Mouse (Mus musculus): ENCODE data around the gene Plcb2. TPM values are rescaled to one million over a fixed set of nuclear protein-coding genes. Genes with fewer than 3 reads are reported as not detected.

Plcb2 gene
- polyA plus RNA-seq, 1 experiment, result 1.1 TPM

DNA sequence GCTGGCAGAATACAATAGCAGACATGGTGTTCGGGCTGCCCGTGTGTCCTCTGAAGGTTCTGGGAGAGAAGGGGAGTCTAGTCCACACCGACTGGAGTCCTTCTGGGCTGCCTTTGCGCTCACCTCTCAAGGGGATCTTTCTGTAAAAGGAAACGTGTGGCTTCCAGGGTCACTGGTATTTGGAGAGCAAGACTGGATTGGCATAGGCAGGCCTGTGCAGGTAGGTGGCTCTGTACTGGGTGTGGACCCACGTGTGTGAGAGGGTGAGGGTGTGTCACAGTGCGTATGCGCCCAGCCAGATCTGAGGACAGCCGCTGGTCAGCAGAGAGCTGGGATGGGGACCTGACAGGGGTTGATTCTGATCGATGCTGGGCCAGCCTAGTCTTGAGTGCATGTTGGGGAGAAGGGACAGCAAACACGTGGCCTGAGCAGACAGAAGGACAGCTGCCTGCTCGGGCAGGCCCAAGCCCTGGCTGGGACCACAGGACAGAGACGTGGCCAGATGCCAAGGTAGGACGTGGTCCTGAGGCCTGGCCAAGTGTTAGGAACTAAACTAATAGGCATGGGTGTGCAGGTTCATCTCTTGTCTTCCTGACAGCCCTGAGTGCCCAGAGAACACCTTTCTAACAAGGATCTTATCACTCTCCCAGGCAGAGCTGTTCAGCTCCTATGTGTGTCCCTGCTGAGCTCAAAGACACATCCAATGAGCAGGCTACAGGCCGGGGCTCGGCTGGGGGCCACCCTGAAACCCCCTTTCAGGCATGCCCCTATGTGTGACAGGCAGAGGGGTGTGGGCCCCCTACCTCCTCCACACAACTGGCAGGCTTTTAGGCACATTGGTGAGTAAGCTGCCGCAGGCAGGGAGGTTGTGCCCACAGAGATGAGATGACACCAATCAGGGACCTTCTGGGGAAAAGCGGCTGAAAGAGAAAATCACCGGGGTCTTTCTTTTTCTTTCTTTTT is 64.2 kb downstream of the Plcb2 start:
- DNase-seq (ENCODE audit: low read depth), result no peak

DNA sequence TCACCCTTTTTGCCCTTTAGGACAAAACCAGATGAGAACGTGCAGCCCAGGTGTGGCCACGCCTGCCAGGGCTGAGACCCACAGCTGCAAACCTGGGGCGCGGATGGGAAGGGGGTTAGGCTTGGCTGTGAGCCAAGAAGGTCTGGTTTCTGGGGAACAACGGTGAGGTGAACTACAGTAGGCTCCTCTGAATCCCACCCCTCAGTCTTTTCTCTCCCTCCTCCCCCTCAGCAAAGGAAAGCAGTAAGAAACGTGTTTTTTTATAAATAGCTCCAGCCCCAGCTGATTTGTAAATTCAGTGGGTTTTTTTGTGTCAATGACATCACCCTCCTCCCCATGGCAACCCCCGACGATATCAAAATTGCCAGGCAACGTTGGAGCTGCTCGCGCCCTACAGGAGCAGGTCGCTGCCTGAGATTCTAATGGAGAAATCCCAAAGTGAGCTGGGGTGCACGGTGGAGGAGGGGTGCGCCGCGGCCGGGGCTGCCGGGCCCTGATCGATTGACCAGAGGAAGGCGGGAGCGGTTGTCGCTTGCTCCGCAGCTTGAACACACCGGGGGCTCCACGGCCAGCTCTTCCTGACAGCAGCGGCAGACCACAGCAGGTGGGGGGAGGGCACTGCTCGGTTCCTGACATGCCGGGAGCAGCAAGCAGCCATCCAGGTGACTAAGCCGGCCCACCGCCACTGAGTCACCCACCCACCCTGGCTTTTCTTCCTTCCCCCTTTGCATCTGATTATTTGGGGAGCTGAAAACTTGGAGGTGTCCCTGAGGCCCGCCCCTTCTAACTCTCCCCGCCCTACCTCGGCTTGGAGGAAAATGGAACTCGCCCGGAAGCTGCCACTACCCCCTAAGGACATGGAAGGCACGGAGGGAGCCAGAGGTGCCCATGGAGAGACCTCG is 65.1 kb downstream of the Plcb2 start, which contains the start of gene Pak6:
Pak6 (plus strand) TSS at position 402 of the 902 bp plus-strand sequence.
- TF ChIP-seq CTCF (IDR thresholded peaks at IDR 0.05; ENCODE audit: borderline replicate concordance, extremely low read depth, insufficient read depth, insufficient read length) (no peak), POLR2A (IDR thresholded peaks at IDR 0.05; ENCODE audit: borderline replicate concordance, extremely low read depth, insufficient read depth, insufficient read length, poor library complexity, severe bottlenecking) (no peak)
- DNase-seq (ENCODE audit: low read depth), result peak; percentile 82

More for the DNA sequence above, 64.2 kb downstream of the Plcb2 start:
- TF ChIP-seq CTCF (IDR thresholded peaks at IDR 0.05; ENCODE audit: borderline replicate concordance, extremely low read depth, insufficient read depth, insufficient read length) (no peak), POLR2A (IDR thresholded peaks at IDR 0.05; ENCODE audit: borderline replicate concordance, extremely low read depth, insufficient read depth, insufficient read length, poor library complexity, severe bottlenecking) (no peak)

DNA sequence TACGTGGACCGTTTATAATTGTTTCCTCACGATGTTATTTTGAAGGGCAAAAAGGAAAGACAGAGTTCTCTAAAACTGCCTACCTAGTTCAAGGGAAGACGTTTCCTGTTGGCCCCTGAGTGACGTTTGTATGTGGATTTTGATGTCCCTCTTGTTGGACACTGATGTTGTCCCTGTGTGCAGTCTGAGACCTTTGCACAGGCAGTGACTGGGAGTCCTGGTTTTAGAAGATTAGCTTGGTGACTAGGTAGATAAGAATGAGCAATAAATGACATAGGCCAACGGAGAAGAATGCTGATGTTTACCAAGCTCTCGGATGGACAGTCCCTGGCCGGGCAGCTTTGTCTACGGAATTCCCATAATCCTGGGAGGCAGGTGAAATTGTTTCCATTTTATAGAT is 66.3 kb downstream of the Plcb2 start:
- TF ChIP-seq CTCF (IDR thresholded peaks at IDR 0.05; ENCODE audit: borderline replicate concordance, extremely low read depth, insufficient read depth, insufficient read length), result no peak
- no peak for TF ChIP-seq POLR2A (IDR thresholded peaks at IDR 0.05; ENCODE audit: borderline replicate concordance, extremely low read depth, insufficient read depth, insufficient read length, poor library complexity, severe bottlenecking)
- DNase-seq (ENCODE audit: low read depth), result no peak

DNA sequence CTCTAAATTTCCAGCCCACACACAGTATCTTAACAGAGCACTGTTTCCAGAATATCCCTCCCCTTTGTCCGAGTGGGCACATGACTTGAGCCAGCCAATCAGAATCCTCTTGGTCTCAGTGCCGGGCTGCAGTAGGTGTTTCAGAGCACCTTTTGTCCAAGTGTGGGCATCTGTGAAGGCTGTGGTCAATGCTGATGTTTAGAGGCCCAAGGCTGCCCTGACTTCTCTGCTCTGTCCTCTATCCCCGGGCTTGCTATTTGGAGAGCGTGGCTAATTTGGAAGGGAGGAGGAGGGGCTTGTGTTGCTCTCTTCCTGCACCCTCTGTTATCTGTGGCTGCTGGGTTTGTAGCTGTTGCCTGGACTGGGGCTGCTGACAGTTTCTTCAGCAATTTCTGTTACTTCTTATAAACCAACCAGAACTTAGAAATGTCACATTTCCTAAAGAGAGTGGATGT is 68.2 kb downstream of the Plcb2 start:
- TF ChIP-seq POLR2A (IDR thresholded peaks at IDR 0.05; ENCODE audit: borderline replicate concordance, extremely low read depth, insufficient read depth, insufficient read length, poor library complexity, severe bottlenecking) (no peak; the same call in 1 of the 2 replicates), CTCF (IDR thresholded peaks at IDR 0.05; ENCODE audit: borderline replicate concordance, extremely low read depth, insufficient read depth, insufficient read length) (no peak)
- peak; percentile 88 for DNase-seq (ENCODE audit: low read depth)

DNA sequence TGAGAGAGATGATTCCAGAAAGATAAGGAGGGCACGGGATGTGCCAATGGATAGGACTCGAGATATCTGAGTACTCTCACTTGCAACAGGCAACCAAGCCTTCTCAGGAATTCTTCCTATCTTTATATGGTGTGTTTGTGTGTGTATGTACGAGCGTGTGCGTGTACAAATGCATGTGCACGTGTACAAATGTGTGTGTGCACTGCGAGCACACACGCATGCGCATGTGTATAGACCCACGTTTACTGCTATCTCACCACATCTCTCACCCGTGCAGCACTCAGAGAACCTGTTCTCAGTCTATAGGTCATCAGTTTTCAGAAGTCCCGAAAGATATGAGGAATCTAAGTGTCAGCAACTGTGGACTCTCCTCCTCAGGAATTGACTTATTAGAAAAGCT is 68.7 kb downstream of the Plcb2 start:
- TF ChIP-seq POLR2A (IDR thresholded peaks at IDR 0.05; ENCODE audit: borderline replicate concordance, extremely low read depth, insufficient read depth, insufficient read length, poor library complexity, severe bottlenecking) (no peak), CTCF (IDR thresholded peaks at IDR 0.05; ENCODE audit: borderline replicate concordance, extremely low read depth, insufficient read depth, insufficient read length) (no peak)
- no peak for DNase-seq (ENCODE audit: low read depth)

DNA sequence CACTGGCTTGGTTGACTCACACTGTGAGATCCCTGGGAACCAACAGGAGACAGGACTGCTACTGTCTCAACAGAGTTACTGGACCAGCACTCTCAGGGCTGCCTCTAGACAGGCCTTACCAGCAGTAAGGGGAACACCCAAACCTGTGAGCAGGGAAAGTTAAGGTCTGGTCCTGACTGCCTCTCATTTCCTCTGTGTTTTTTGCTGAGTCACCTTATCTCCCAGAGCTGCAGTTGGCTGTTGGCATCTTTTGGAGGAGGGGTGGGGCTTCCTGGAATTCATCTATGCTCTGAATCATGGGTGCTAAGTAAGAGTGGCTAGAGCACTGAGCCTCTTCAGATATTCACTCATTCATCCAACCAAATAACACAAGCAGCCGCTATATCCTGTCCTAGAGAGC is 69.2 kb downstream of the Plcb2 start:
- peak; percentile 53 for DNase-seq (ENCODE audit: low read depth)
- no peak for TF ChIP-seq CTCF (IDR thresholded peaks at IDR 0.05; ENCODE audit: borderline replicate concordance, extremely low read depth, insufficient read depth, insufficient read length)
- TF ChIP-seq POLR2A (IDR thresholded peaks at IDR 0.05; ENCODE audit: borderline replicate concordance, extremely low read depth, insufficient read depth, insufficient read length, poor library complexity, severe bottlenecking), result no peak

DNA sequence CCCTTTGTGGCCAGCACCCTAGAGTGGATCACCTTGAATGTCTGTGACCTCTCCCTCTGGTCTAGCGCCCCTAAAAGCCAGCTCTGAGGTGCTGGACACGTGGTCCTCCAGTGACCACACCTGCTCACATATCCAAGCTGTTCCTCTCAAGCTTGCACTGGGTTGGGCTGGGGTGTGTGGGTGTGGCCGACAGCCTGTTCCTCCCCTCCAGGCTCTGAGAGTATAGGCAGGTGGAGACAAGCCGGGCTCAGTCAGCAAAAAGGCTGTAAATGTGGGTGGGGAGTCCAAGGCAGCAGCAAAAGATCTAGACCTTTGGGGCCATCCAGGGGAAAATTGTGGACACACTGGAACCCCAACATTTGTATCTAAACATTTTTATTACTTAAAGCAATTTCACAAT is 69.8 kb downstream of the Plcb2 start:
- TF ChIP-seq CTCF (IDR thresholded peaks at IDR 0.05; ENCODE audit: borderline replicate concordance, extremely low read depth, insufficient read depth, insufficient read length), result no peak
- TF ChIP-seq POLR2A (IDR thresholded peaks at IDR 0.05; ENCODE audit: borderline replicate concordance, extremely low read depth, insufficient read depth, insufficient read length, poor library complexity, severe bottlenecking), result no peak
- DNase-seq (ENCODE audit: low read depth), result no peak

Other genes starting within 250 kb of the Plcb2 start
- gene Srp14, start 248.7 kb downstream of the Plcb2 start, polyA plus RNA-seq (2012; rRNA removed), result 195 and 222 TPM in 2 replicates
- 10.6 and 13.7 TPM in 2 replicates for gene Bmf, start 178.8 kb downstream of the Plcb2 start, polyA plus RNA-seq (2012; rRNA removed)
- 18.9 and 30.6 TPM in 2 replicates for gene Bub1b, start 130.2 kb downstream of the Plcb2 start, polyA plus RNA-seq (2012; rRNA removed)
- 24.9 and 41.3 TPM in 2 replicates for gene Pak6, start 65.1 kb downstream of the Plcb2 start, polyA plus RNA-seq (2012; rRNA removed)
- 0.14 and 0.62 TPM in 2 replicates for gene Ankrd63, start 24.5 kb downstream of the Plcb2 start, polyA plus RNA-seq (2012; rRNA removed)
- gene Inafm2, start 17.3 kb upstream of the Plcb2 start, polyA plus RNA-seq (2012; rRNA removed), result 11.1 and 11.7 TPM in 2 replicates
- gene Ccdc9b, start 34.2 kb upstream of the Plcb2 start, polyA plus RNA-seq (2012; rRNA removed), result 2.3 TPM in 2 replicates
- 0.16 TPM in 1 of 2 replicates, not detected in the other for gene Phgr1, start 44.3 kb upstream of the Plcb2 start, polyA plus RNA-seq (2012; rRNA removed)
- 75.9 and 108 TPM in 2 replicates for gene Disp2, start 51.3 kb upstream of the Plcb2 start, polyA plus RNA-seq (2012; rRNA removed)
- 24.4 and 34.1 TPM in 2 replicates for gene Knstrn, start 85.6 kb upstream of the Plcb2 start, polyA plus RNA-seq (2012; rRNA removed)
- 57.5 and 60.2 TPM in 2 replicates for gene Ivd, start 133.5 kb upstream of the Plcb2 start, polyA plus RNA-seq (2012; rRNA removed)
- 21.8 and 25.7 TPM in 2 replicates for gene Bahd1, start 171.9 kb upstream of the Plcb2 start, polyA plus RNA-seq (2012; rRNA removed)
- 8.4 and 10.7 TPM in 2 replicates for gene Chst14, start 198.1 kb upstream of the Plcb2 start, polyA plus RNA-seq (2012; rRNA removed)